Mouse (Mus musculus): Measurements from ENCODE around the gene Jagn1. TPM values are rescaled to one million over a fixed set of nuclear protein-coding genes. Genes with fewer than 3 reads are reported as not detected.
A peak's percentile ranks its signal among the peaks of the same experiment; 100 is the strongest.

The Jagn1 gene
- polyA plus RNA-seq, 1 experiment from 2014 or later: 66.1 TPM

DNA sequence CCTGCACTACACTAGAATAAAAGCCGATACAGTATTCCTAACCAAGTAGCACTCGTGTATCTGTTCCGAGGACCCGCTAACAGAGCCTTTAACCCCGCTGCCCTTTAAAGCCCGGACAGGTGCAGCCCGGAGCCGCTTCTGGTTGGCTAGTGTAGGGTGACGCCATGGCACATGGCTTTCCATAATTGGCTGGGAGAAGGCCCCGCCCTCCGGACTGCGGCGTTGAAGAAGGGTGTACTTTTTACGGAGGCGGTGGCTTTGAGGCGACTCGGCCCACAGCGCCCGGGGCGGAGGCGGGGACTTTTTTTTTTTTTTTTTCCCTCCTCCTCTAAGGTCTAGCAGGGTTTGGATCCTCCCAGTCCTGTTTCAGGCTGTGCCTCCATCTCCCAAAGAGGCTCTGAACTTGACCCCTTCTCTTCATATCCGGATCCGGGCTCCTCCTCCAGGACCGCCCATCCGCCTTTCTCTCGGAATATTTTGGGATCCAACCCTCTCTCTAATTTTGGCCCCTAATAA lies 40.8 kb downstream of the Jagn1 start, which contains the start of gene Creld1:
Creld1 (plus strand) TSS at position 198 of the 516 bp plus-strand sequence.
- peak; percentile 96 for ATAC-seq (replicated peaks; ENCODE audit: low FRiP score)
- WGBS: under 1% methylated on average over 26 of the region's 26 CpGs

DNA sequence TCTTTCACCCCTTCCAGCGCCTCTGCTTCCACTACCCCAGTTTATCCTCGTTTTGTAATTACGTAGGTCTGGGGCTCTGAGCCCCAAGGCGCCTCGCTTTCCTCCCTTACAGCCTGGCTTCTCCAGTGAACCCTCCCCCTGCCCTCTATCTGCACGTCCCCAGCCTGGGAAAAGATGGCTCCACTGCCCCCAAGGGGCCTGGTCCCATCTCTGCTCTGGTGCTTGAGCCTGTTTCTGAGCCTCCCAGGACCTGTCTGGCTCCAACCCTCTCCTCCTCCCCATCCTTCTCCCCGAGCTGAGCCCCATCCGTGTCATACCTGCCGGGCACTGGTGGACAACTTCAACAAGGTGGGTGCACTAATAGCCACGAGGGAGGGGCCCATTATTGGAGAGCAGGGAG lies 41.4 kb downstream of the Jagn1 start:
- Histone ChIP-seq H3K27ac (ENCODE audit: low read depth, low read length) (peak overlapping the region; percentile 92), H3K27me3 (ENCODE audit: control insufficient read depth, insufficient read depth, low read length) (no peaks in the 10 kb centered on the region), H3K4me3 (ENCODE audit: low read depth, low read length) (peak overlapping the region; percentile 62), H3K9me3 (ENCODE audit: control insufficient read depth, low read length) (no peaks in the 10 kb centered on the region), H3K4me1 (replicated peaks; ENCODE audit: control insufficient read depth, insufficient read depth, low read length) (peaks cover 8% of the 10 kb centered on the region), H3K4me2 (ENCODE audit: low read depth, low read length, severe bottlenecking) (peak overlapping the region; percentile 88), H3K36me3 (ENCODE audit: control insufficient read depth, insufficient read depth, low read length) (no peaks in the 10 kb centered on the region; the same call in 1 of the 2 replicates), H3K9ac (ENCODE audit: low read length) (peak overlapping the region; percentile 79)
- DNase-seq (ENCODE audit: low spot score): no peak
- WGBS: 10% methylated on average over 10 of the region's 10 CpGs
- peak; percentile 60 for ATAC-seq (replicated peaks; ENCODE audit: low FRiP score)

More for the DNA sequence above, 40.8 kb downstream of the Jagn1 start, which contains the start of gene Creld1:
- DNase-seq (ENCODE audit: low spot score): peak; percentile 96
- Histone ChIP-seq H3K4me2 (ENCODE audit: low read depth, low read length, severe bottlenecking) (peak within 1 kb of the TSS; percentile 88), H3K4me1 (replicated peaks; ENCODE audit: control insufficient read depth, insufficient read depth, low read length) (peaks cover 8% of the 10 kb centered on the region), H3K36me3 (ENCODE audit: control insufficient read depth, insufficient read depth, low read length) (no peaks in the 10 kb centered on the region), H3K27ac (ENCODE audit: low read depth, low read length) (peak within 1 kb of the TSS; percentile 92), H3K4me3 (ENCODE audit: low read depth, low read length) (peak within 1 kb of the TSS; percentile 62), H3K9ac (ENCODE audit: low read length) (peak within 1 kb of the TSS; percentile 79), H3K27me3 (ENCODE audit: control insufficient read depth, insufficient read depth, low read length) (no peaks in the 10 kb centered on the region), H3K9me3 (ENCODE audit: control insufficient read depth, low read length) (no peaks in the 10 kb centered on the region)

DNA sequence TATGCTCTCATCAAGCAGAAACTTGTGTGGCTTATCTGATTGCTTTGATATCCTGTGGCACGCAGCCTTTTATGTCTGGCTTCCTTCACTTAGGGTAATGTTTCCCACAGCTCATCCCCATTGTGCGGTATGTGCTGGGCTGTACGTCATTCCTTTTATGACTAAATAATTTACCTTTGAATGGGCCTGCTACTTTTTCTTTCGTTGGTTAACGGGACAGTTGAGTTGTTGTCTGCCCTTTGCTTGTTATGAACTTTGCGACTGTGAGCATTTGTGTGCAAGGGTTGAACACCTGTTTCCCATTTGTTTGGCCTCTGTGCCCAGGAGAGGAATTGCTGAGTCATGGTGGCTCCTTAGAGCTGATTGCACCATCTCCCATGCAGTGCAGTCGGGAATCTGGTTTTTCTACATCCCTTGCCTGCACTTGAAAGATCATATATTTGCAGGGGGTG lies 44.8 kb downstream of the Jagn1 start:
- no peaks in the 10 kb centered on the region for H3K9me3 ChIP-seq (ENCODE audit: control insufficient read depth, low read length)
- ATAC-seq (replicated peaks; ENCODE audit: low FRiP score): no peak
- H3K27ac ChIP-seq (ENCODE audit: low read depth, low read length): no peak overlapping the region
- 57% methylated on average over 7 of the region's 7 CpGs for WGBS
- no peak for DNase-seq (ENCODE audit: low spot score)
- no peaks in the 10 kb centered on the region; the same call in 1 of the 2 replicates for H3K36me3 ChIP-seq (ENCODE audit: control insufficient read depth, insufficient read depth, low read length)
- H3K27me3 ChIP-seq (ENCODE audit: control insufficient read depth, insufficient read depth, low read length): no peaks in the 10 kb centered on the region
- no peak overlapping the region for H3K9ac ChIP-seq (ENCODE audit: low read length)
- peaks cover 4% of the 10 kb centered on the region for H3K4me1 ChIP-seq (replicated peaks; ENCODE audit: control insufficient read depth, insufficient read depth, low read length)
- H3K4me2 ChIP-seq (ENCODE audit: low read depth, low read length, severe bottlenecking): no peak overlapping the region
- H3K4me3 ChIP-seq (ENCODE audit: low read depth, low read length): no peak overlapping the region

DNA sequence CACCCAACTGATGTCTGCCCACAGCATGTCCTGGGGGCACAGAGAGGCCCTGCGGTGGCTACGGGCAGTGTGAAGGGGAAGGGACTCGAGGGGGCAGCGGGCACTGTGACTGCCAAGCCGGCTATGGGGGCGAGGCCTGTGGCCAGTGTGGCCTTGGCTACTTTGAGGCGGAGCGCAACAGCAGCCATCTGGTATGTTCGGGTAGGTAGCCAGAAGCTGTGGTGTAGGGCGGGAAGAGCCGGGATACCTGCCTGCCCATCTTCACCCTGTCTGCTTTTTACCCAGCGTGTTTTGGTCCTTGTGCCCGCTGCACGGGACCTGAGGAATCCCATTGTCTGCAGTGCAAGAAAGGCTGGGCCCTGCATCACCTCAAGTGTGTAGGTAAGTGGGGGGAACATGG lies 47.0 kb downstream of the Jagn1 start:
- Histone ChIP-seq H3K27ac (ENCODE audit: low read depth, low read length) (no peak overlapping the region), H3K4me1 (replicated peaks; ENCODE audit: control insufficient read depth, insufficient read depth, low read length) (no peaks in the 10 kb centered on the region; the same call in 1 of the 2 replicates), H3K9ac (ENCODE audit: low read length) (no peak overlapping the region), H3K9me3 (ENCODE audit: control insufficient read depth, low read length) (no peaks in the 10 kb centered on the region), H3K27me3 (ENCODE audit: control insufficient read depth, insufficient read depth, low read length) (no peaks in the 10 kb centered on the region), H3K4me2 (ENCODE audit: low read depth, low read length, severe bottlenecking) (no peak overlapping the region), H3K36me3 (ENCODE audit: control insufficient read depth, insufficient read depth, low read length) (no peaks in the 10 kb centered on the region; the same call in 1 of the 2 replicates), H3K4me3 (ENCODE audit: low read depth, low read length) (no peak overlapping the region)
- 93% methylated on average over 14 of the region's 14 CpGs for WGBS
- no peak for DNase-seq (ENCODE audit: low spot score)
- ATAC-seq (replicated peaks; ENCODE audit: low FRiP score): no peak

DNA sequence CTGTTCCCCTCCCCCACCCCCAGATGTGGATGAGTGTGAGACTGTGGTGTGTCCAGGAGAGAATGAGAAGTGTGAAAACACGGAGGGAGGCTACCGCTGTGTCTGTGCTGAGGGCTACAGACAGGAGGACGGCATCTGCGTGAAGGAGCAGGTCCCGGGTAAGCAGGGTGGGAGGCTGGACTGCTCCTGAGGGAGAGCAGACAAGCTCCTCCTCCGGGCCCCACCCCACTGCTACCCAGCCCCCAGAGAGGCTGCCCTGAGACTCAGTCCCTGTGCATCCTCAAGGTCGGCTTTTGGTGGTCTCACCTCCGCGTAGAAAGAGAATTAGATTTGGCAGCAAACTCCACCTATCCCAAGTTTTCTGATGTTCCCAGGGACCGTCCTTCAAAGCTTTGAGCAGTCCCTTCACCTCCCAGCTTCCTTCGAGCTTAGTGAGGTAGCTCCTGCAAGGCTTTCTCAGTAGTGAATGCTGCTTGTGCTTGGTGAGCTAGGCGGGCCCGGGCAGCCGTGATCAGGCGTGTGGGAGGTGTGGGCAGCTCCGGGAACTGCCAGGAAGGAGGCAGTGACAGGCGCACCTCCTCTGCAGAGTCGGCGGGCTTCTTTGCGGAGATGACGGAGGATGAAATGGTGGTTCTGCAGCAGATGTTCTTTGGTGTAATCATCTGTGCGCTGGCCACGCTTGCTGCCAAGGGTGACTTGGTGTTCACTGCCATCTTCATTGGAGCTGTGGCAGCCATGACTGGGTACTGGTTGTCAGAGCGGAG lies 49.9 kb downstream of the Jagn1 start:
- H3K4me2 ChIP-seq (ENCODE audit: low read depth, low read length, severe bottlenecking): no peak overlapping the region
- WGBS: 77% methylated on average over 24 of the region's 24 CpGs
- H3K27ac ChIP-seq (ENCODE audit: low read depth, low read length): no peak overlapping the region
- DNase-seq (ENCODE audit: low spot score) (no peak), ATAC-seq (replicated peaks; ENCODE audit: low FRiP score) (no peak)
- H3K9me3 ChIP-seq (ENCODE audit: control insufficient read depth, low read length): no peaks in the 10 kb centered on the region
- peaks cover 6% of the 10 kb centered on the region; the same call in 1 of the 2 replicates for H3K27me3 ChIP-seq (ENCODE audit: control insufficient read depth, insufficient read depth, low read length)
- H3K4me1 ChIP-seq (replicated peaks; ENCODE audit: control insufficient read depth, insufficient read depth, low read length): no peaks in the 10 kb centered on the region; the same call in 1 of the 2 replicates
- H3K9ac ChIP-seq (ENCODE audit: low read length): no peak overlapping the region
- no peaks in the 10 kb centered on the region; the same call in 1 of the 2 replicates for H3K36me3 ChIP-seq (ENCODE audit: control insufficient read depth, insufficient read depth, low read length)
- no peak overlapping the region for H3K4me3 ChIP-seq (ENCODE audit: low read depth, low read length)

DNA sequence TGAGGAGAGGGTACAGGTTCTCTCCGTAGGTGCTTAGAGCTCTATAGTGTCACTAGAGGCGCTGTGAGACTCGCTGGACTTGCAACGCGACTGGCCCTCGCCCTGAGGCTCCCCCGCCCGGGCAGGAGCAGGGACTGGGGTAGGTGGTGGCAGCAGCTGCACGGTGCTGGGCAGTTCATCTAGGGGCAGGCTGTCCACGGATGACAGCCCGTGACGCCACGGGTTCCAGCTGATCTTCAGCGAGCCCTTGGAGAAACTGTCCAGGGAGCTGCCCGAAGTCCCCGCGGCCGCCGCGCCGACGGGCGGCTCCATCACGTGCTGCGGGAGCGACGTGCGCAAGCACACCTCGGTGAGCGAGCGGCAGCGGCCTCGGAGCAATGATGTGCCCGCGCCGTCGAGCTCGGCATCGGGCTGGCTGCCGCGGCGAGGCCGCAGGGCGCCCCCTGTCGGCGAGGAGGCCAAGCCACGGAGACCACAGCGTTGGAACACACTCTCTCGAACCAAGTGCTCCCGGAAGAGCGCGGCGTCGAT lies 52.0 kb downstream of the Jagn1 start:
- Histone ChIP-seq H3K9ac (ENCODE audit: low read length) (peak overlapping the region; percentile 43), H3K27me3 (ENCODE audit: control insufficient read depth, insufficient read depth, low read length) (peaks cover 6% of the 10 kb centered on the region; the same call in 1 of the 2 replicates), H3K4me1 (replicated peaks; ENCODE audit: control insufficient read depth, insufficient read depth, low read length) (no peaks in the 10 kb centered on the region; the same call in 1 of the 2 replicates), H3K9me3 (ENCODE audit: control insufficient read depth, low read length) (no peaks in the 10 kb centered on the region), H3K36me3 (ENCODE audit: control insufficient read depth, insufficient read depth, low read length) (no peaks in the 10 kb centered on the region; the same call in 1 of the 2 replicates), H3K4me3 (ENCODE audit: low read depth, low read length) (peak overlapping the region; percentile 31), H3K4me2 (ENCODE audit: low read depth, low read length, severe bottlenecking) (peak overlapping the region; percentile 60), H3K27ac (ENCODE audit: low read depth, low read length) (no peak overlapping the region)
- peak; percentile 79 for ATAC-seq (replicated peaks; ENCODE audit: low FRiP score)
- peak; percentile 90 for DNase-seq (ENCODE audit: low spot score)
- WGBS: under 1% methylated on average over 54 of the region's 54 CpGs

DNA sequence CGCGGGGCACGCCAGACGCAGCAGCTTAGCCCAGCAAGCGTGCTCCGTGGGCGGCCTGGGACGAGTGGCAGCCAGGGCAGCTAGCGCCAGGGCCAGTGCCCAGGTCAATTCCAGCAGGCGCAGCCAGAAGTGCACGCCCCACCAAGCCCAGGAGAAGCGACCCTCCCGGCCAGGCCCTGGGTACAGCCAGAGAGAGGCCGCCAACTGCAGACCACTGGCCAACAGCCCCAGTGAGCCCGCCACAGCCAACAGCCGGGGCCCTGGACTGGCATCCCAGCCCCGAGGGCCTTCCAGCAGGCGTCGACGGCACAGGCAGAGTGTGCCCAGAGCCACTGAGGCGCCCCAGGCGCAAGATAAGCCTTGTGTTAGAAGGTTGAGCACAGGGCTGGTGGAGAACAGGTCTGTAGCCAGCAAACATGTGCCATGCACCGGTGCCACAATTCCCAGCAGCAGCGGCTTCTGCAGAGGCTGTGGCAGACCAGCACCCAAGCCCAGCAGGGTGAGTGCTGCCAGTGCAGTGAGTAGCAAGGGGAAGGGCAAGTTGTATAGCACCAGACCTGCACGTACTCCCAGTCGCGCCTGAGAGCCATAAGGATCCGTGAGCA lies 52.8 kb downstream of the Jagn1 start:
- Histone ChIP-seq H3K27ac (ENCODE audit: low read depth, low read length) (no peak overlapping the region), H3K4me1 (replicated peaks; ENCODE audit: control insufficient read depth, insufficient read depth, low read length) (no peaks in the 10 kb centered on the region; the same call in 1 of the 2 replicates), H3K36me3 (ENCODE audit: control insufficient read depth, insufficient read depth, low read length) (no peaks in the 10 kb centered on the region), H3K4me3 (ENCODE audit: low read depth, low read length) (no peak overlapping the region), H3K9ac (ENCODE audit: low read length) (peak overlapping the region; percentile 37), H3K4me2 (ENCODE audit: low read depth, low read length, severe bottlenecking) (peak overlapping the region; percentile 60), H3K9me3 (ENCODE audit: control insufficient read depth, low read length) (no peaks in the 10 kb centered on the region), H3K27me3 (ENCODE audit: control insufficient read depth, insufficient read depth, low read length) (peaks cover 6% of the 10 kb centered on the region; the same call in 1 of the 2 replicates)
- no peak for ATAC-seq (replicated peaks; ENCODE audit: low FRiP score)
- 56% methylated on average over 28 of the region's 28 CpGs for WGBS
- DNase-seq (ENCODE audit: low spot score): peak; percentile 67

Measured in forebrain, embryonic 11.5 days (tissue).